Mouse (Mus musculus) midbrain, postnatal 0 days (tissue): ENCODE results near the gene Klf16. TPM values are rescaled to one million over a fixed set of nuclear protein-coding genes. Genes with fewer than 3 reads are reported as not detected.

Experiments used
- ATAC-seq: fragments of 200-750 bp; cut with Nextera tagmentation; 2 replicates; pipeline ENCODE4 v1.8.0; 2017; ENCODE audit warnings: moderate number of reproducible peaks, mild to moderate bottlenecking, moderate TSS enrichment, moderate library complexity; ENCODE audit not compliant: low FRiP score
- DNase-seq: peaks from one replicate; pipeline ENCODE4 v3.0.0-alpha.2; 2015; ENCODE audit warnings: low spot score
- H3K27ac ChIP-seq: fragments of 300-500 bp; sonication (generic); 2 replicates; pipeline ENCODE4 v1.5.1; 2014; ENCODE audit warnings: low read depth, mild to moderate bottlenecking, low read length, mixed read lengths
- H3K27me3 ChIP-seq: fragments of 300-500 bp; sonication (generic); 2 replicates; pipeline ENCODE4 v1.6.1; 2014; ENCODE audit warnings: low read length, control low read depth, mixed read lengths; ENCODE audit not compliant: insufficient read depth
- H3K36me3 ChIP-seq: fragments of 300-500 bp; sonication (generic); 2 replicates; pipeline ENCODE4 v1.6.1; 2014; ENCODE audit warnings: low read length, control low read depth, mixed read lengths; ENCODE audit not compliant: insufficient read depth
- H3K4me1 ChIP-seq: fragments of 300-500 bp; sonication (generic); 2 replicates; pipeline ENCODE4 v1.6.1; 2014; ENCODE audit warnings: mild to moderate bottlenecking, control low read depth, antibody characterized with exemption, low read length, mixed read lengths; ENCODE audit not compliant: insufficient read depth
- H3K4me2 ChIP-seq: fragments of 300-500 bp; sonication (generic); 2 replicates; pipeline ENCODE4 v1.6.1; 2014; ENCODE audit warnings: low read depth, mild to moderate bottlenecking, low read length, mixed read lengths; ENCODE audit not compliant: poor library complexity, severe bottlenecking
- H3K4me3 ChIP-seq: fragments of 300-500 bp; sonication (generic); 2 replicates; pipeline ENCODE4 v1.5.1; 2014; ENCODE audit warnings: low read depth, mild to moderate bottlenecking, low read length, moderate library complexity
- H3K9ac ChIP-seq: fragments of 300-500 bp; sonication (generic); replicated peaks from 2 replicates; pipeline ENCODE4 v1.6.1; 2014; ENCODE audit warnings: mild to moderate bottlenecking, low read length, moderate library complexity, mixed read lengths; ENCODE audit not compliant: poor library complexity, severe bottlenecking
- H3K9me3 ChIP-seq: fragments of 300-500 bp; sonication (generic); 2 replicates; pipeline ENCODE4 v1.6.1; 2016; ENCODE audit warnings: low read length, control low read depth
- CTCF ChIP-seq: IDR thresholded peaks from 2 replicates; pipeline ENCODE4 v1.5.1; 2016; ENCODE audit warnings: antibody characterized with exemption, mild to moderate bottlenecking
- WGBS: fragments of 180-500 bp; shearing (Covaris S2); extraction: QIAGEN DNeasy Blood & Tissue Kit; methylation state at CpG from one replicate; pipeline ENCODE4 v1.1.7; 2014; 5-methylcytosine and 5-hydroxymethylcytosine counted together
- polyA plus RNA-seq: library from polyadenylated mRNA; unstranded; fragments of >200 nt; fragmentation: Nextera tagmentation; extraction: Ambion mirVana; gene quantifications from 2 replicates; pipeline ENCODE4 v1.2.1, GENCODE M21; 2015
- total RNA-seq: library from RNA; depleted of rRNA; stranded (reverse); fragments of >200 nt; gene quantifications from 2 replicates; pipeline ENCODE4 v1.2.3, GENCODE M21; 2014

Klf16 gene
- total and polyA plus RNA-seq, 2 experiments from 2014 or later = 8.3 to 18.1 TPM

GRCm38 (mm10) chr10:80613821-80614220, 36.7 kb upstream of the Klf16 start:
- peaks cover 38% of the 10 kb centered on the region for H3K36me3 ChIP-seq
- 93% methylated on average over 3 of the region's 3 CpGs for WGBS
- no peak overlapping the region for H3K27ac ChIP-seq
- H3K9ac ChIP-seq = no peak overlapping the region
- H3K4me2 ChIP-seq = no peak overlapping the region
- no peak for TF ChIP-seq CTCF
- H3K27me3 ChIP-seq = no peaks in the 10 kb centered on the region
- DNase-seq (no peak), ATAC-seq (no peak)
- H3K4me3 ChIP-seq = no peak overlapping the region
- no peaks in the 10 kb centered on the region for H3K4me1 ChIP-seq
- no peaks in the 10 kb centered on the region for H3K9me3 ChIP-seq

DNA sequence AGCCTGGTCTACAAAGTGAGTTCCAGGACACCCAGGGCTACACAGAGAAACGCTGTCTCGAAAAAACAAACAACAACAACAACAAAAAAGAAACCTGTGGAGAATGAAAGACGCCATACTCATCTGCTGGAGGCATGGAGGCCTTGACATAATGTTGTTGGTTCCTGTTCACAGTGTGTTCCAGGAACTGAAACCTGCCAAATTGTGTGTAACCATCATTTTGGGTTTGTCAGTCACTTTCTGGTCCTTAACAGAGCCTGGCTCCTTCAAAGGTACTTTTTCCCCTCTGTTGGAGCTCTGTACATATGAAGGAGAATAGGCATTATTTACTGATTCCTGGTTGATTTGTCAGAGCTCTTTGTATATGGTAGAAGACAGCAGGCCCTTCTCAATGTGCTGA, 34.8 kb upstream of the Klf16 start:
- Histone ChIP-seq H3K27ac (no peak overlapping the region), H3K4me1 (no peaks in the 10 kb centered on the region), H3K4me2 (no peak overlapping the region), H3K36me3 (peaks cover 57% of the 10 kb centered on the region), H3K9me3 (no peaks in the 10 kb centered on the region), H3K4me3 (no peak overlapping the region), H3K27me3 (no peaks in the 10 kb centered on the region), H3K9ac (no peak overlapping the region)
- no peak for DNase-seq
- WGBS = 95% methylated on average over 3 of the region's 3 CpGs
- TF ChIP-seq CTCF = no peak
- no peak for ATAC-seq

GRCm38 (mm10) chr10:80611024-80611423, 33.9 kb upstream of the Klf16 start:
- no peaks in the 10 kb centered on the region for H3K9me3 ChIP-seq
- no peaks in the 10 kb centered on the region for H3K27me3 ChIP-seq
- ATAC-seq (no peak), DNase-seq (no peak)
- no peak overlapping the region for H3K4me2 ChIP-seq
- no peaks in the 10 kb centered on the region for H3K4me1 ChIP-seq
- peak; percentile 73 for TF ChIP-seq CTCF
- H3K36me3 ChIP-seq = peaks cover 64% of the 10 kb centered on the region
- WGBS = 81% methylated on average over 4 of the region's 4 CpGs
- no peak overlapping the region for H3K4me3 ChIP-seq
- H3K27ac ChIP-seq = no peak overlapping the region
- no peak overlapping the region for H3K9ac ChIP-seq

DNA sequence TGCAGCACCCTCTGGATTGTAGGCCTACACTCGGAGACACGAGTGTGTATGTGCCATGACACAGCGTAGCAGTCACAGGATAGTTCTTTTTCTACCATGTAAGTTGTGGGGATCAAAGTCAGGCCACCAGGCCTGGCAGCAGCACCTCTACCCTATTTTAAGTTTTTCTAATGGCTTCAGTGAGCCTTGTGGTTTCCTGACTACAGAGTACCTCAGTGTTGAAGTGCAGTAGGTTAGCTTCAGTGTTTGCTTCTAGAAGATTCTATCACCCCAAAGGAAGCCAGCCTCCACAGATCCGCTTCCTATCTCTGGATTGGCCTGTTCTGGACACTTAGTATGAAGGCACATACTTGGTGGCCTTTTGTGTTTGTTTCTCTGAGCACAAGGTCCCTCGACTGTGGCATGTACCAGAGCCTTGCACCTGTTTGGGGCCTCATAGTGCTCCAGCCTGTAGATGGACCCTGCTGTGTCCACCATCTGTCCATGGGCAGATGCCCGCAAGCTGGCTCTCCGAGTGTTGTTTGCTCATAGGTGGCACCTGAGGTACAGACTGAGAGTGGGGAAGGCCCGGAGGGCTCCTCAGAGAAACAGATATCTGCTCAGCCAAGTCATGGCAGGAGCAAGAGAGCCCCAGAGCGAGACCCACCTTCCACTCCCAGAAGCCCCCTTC, 33.1 kb upstream of the Klf16 start:
- Histone ChIP-seq H3K9ac (no peak overlapping the region), H3K36me3 (peaks cover 58% of the 10 kb centered on the region), H3K4me1 (no peaks in the 10 kb centered on the region), H3K4me2 (no peak overlapping the region), H3K4me3 (no peak overlapping the region), H3K27me3 (no peaks in the 10 kb centered on the region), H3K9me3 (no peaks in the 10 kb centered on the region), H3K27ac (no peak overlapping the region)
- no peak for TF ChIP-seq CTCF
- ATAC-seq (no peak), DNase-seq (no peak)
- WGBS = 92% methylated on average over 9 of the region's 9 CpGs

DNA sequence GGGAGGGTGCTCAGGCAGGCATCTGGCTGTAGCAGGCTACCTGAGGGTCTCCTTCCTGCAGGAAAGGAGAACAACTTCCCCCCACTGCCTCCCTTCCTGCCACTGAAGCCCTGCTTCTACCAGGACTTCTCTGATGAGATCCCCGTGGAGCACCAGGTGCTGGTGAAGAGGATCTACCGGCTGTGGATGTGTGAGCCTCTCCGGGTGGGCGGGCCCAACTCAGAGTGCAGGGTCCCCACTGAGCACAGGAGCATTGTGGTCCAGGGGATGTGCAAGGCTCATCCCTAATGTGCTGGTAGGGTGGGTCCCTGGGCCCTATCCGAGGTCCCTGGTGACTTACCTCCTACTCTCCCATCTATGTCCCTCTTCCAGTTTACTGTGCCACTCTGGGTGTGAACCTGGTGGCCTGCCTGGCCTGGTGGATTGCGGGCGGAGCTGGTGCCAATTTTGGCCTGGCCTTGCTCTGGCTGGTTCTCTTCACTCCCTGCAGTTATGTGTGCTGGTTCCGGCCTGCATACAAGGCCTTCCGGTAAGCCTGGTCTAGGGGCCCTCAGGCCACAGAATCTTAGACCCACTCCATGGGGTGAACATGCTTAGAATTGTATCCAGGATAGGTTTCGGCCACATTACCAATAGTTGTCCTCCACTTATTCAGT, 32.3 kb upstream of the Klf16 start:
- Histone ChIP-seq H3K4me1 (no peaks in the 10 kb centered on the region), H3K9ac (no peak overlapping the region), H3K36me3 (peaks cover 49% of the 10 kb centered on the region), H3K4me3 (no peak overlapping the region), H3K27me3 (no peaks in the 10 kb centered on the region), H3K27ac (no peak overlapping the region), H3K4me2 (no peak overlapping the region), H3K9me3 (no peaks in the 10 kb centered on the region)
- 93% methylated on average over 10 of the region's 10 CpGs for WGBS
- no peak for TF ChIP-seq CTCF
- ATAC-seq = no peak
- DNase-seq = no peak

GRCm38 (mm10) chr10:80608435-80608834, 31.3 kb upstream of the Klf16 start:
- H3K27me3 ChIP-seq = no peaks in the 10 kb centered on the region
- no peak for TF ChIP-seq CTCF
- no peaks in the 10 kb centered on the region for H3K9me3 ChIP-seq
- H3K27ac ChIP-seq = no peak overlapping the region
- no peak overlapping the region for H3K9ac ChIP-seq
- DNase-seq = no peak
- no peak overlapping the region for H3K4me2 ChIP-seq
- WGBS = 92% methylated on average over 3 of the region's 3 CpGs
- H3K4me3 ChIP-seq = no peak overlapping the region
- peaks cover 9% of the 10 kb centered on the region; the same call in 1 of the 2 replicates for H3K4me1 ChIP-seq
- ATAC-seq = no peak
- H3K36me3 ChIP-seq = peaks cover 44% of the 10 kb centered on the region
